Mouse (Mus musculus) liver, embryonic 11.5 days (tissue): Measurements from ENCODE around the gene Xlr5a. TPM values are rescaled to one million over a fixed set of nuclear protein-coding genes. Genes with fewer than 3 reads are reported as not detected.
"Not testable (repeated sequence)": the region's sequence is repeated elsewhere in the genome, so short reads cannot be mapped to it uniquely, and the experiment has no call there.

Experiments used
- ATAC-seq: fragments of 200-750 bp; cut with Nextera tagmentation; replicated peaks from 2 replicates; pipeline ENCODE4 v1.8.0; 2017; ENCODE audit warnings: moderate number of reproducible peaks, mild to moderate bottlenecking, moderate TSS enrichment, moderate library complexity; ENCODE audit not compliant: low FRiP score
- DNase-seq: peaks from one replicate; pipeline ENCODE4 v3.0.0-alpha.2; 2017; ENCODE audit warnings: low spot score
- H3K27ac ChIP-seq: fragments of 300-500 bp; sonication (generic); 2 replicates; pipeline ENCODE4 v1.5.1; 2014; ENCODE audit warnings: mild to moderate bottlenecking, low read depth, low read length, control low read depth
- H3K27me3 ChIP-seq: fragments of 300-500 bp; sonication (generic); replicated peaks from 2 replicates; pipeline ENCODE4 v1.6.1; 2014; ENCODE audit warnings: low read length, mixed read lengths; ENCODE audit not compliant: control insufficient read depth, insufficient read depth
- H3K36me3 ChIP-seq: fragments of 300-500 bp; sonication (generic); 2 replicates; pipeline ENCODE4 v1.6.1; 2014; ENCODE audit warnings: mild to moderate bottlenecking, low read length, moderate library complexity, mixed read lengths; ENCODE audit not compliant: control insufficient read depth, insufficient read depth
- H3K4me1 ChIP-seq: fragments of 300-500 bp; sonication (generic); replicated peaks from 2 replicates; pipeline ENCODE4 v1.6.1; 2014; ENCODE audit warnings: low read length, mixed read lengths; ENCODE audit not compliant: control insufficient read depth, insufficient read depth
- H3K4me2 ChIP-seq: fragments of 300-500 bp; sonication (generic); 2 replicates; pipeline ENCODE4 v1.6.1; 2014; ENCODE audit warnings: mild to moderate bottlenecking, control low read depth, moderate library complexity
- H3K4me3 ChIP-seq: fragments of 300-500 bp; sonication (generic); 2 replicates; pipeline ENCODE4 v1.5.1; 2014; ENCODE audit warnings: low read depth, low read length, control low read depth
- H3K9ac ChIP-seq: fragments of 300-500 bp; sonication (generic); 2 replicates; pipeline ENCODE4 v1.6.1; 2014; ENCODE audit warnings: low read depth, low read length, control low read depth
- H3K9me3 ChIP-seq: fragments of 300-500 bp; sonication (generic); 2 replicates; pipeline ENCODE4 v1.6.1; 2016; ENCODE audit warnings: low read length, inconsistent platforms, mixed read lengths; ENCODE audit not compliant: control insufficient read depth
- WGBS: fragments of 180-500 bp; shearing (Covaris S2); extraction: QIAGEN DNeasy Blood & Tissue Kit; methylation state at CpG from one replicate; pipeline ENCODE4 v1.1.7; 2014; 5-methylcytosine and 5-hydroxymethylcytosine counted together
- polyA plus RNA-seq: library from polyadenylated mRNA; unstranded; fragments of >200 nt; fragmentation: Nextera tagmentation; extraction: Ambion mirVana; gene quantifications from 2 replicates; pipeline ENCODE4 v1.2.1, GENCODE M21; 2014

Xlr5a gene
- polyA plus RNA-seq, 1 experiment from 2014 or later: not detected

- not testable (repeated sequence) for H3K4me2 ChIP-seq, H3K9me3 ChIP-seq, H3K9ac ChIP-seq, H3K27me3 ChIP-seq, ATAC-seq, DNase-seq, H3K4me1 ChIP-seq, H3K36me3 ChIP-seq, H3K4me3 ChIP-seq, H3K27ac ChIP-seq
- WGBS: 59% methylated on average over 12 of the region's 19 CpGs
Observed at GRCm38 (mm10) chrX:73213819-73214564, 78.8 kb downstream of the Xlr5a start, which contains the start of gene Xlr4b. Gene Xlr4b (plus strand): TSS chrX:73214333.

- ATAC-seq, DNase-seq, H3K27ac ChIP-seq, H3K36me3 ChIP-seq, H3K9ac ChIP-seq, H3K9me3 ChIP-seq, H3K4me2 ChIP-seq, H3K4me1 ChIP-seq, H3K4me3 ChIP-seq, H3K27me3 ChIP-seq: not testable (repeated sequence)
- WGBS: 77% methylated on average over 12 of the region's 12 CpGs
Observed at GRCm38 (mm10) chrX:73191934-73192333, 100.8 kb downstream of the Xlr5a start, which contains the start of gene Xlr3b. Gene Xlr3b (plus strand): TSS chrX:73192207.

- whole genome bisulfite sequencing: 76% methylated on average over 6 of the region's 15 CpGs
- DNase-seq, ATAC-seq: not testable (repeated sequence)
Observed at GRCm38 (mm10) chrX:73176889-73177288, 115.9 kb downstream of the Xlr5a start, which contains the start of gene Spin2d. Gene Spin2d (minus strand): TSS chrX:73176989.

DNA sequence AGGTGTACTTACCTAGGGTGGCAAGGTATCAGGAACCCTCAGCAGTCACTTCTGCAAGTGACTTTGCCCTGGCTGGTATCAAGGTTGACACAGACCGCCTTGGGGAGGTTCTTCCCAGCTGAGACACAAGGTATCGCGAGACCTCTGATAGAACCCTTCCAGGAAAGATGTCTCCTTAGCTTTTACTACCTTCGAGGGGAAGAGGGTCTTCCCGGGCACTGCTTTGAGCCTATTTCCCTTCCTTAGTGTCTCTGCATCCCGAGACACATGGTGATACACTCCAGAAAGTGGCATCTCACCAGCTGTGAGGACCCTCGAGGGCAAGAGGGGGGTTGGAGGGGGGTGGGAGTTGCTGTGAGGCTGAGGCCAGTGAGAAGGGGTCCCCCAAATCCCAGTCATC lies 143.4 kb downstream of the Xlr5a start, which contains the start of gene DXBay18:
Gene DXBay18, minus strand, starts transcription at position 101 of the 400 bp plus-strand sequence.
- H3K27me3 ChIP-seq, H3K27ac ChIP-seq, ATAC-seq, H3K4me3 ChIP-seq, DNase-seq, H3K4me2 ChIP-seq, H3K9me3 ChIP-seq, H3K4me1 ChIP-seq, H3K36me3 ChIP-seq, H3K9ac ChIP-seq: not testable (repeated sequence)
- no CpG with 5 or more reads among the region's 7 CpGs for WGBS

More at GRCm38 (mm10) chrX:73176889-73177288, 115.9 kb downstream of the Xlr5a start, which contains the start of gene Spin2d:
- H3K9ac ChIP-seq, H3K4me1 ChIP-seq, H3K27me3 ChIP-seq, H3K9me3 ChIP-seq, H3K4me2 ChIP-seq, H3K36me3 ChIP-seq, H3K4me3 ChIP-seq, H3K27ac ChIP-seq: not testable (repeated sequence)

- H3K27ac ChIP-seq, H3K9ac ChIP-seq, H3K27me3 ChIP-seq, H3K36me3 ChIP-seq, DNase-seq, H3K4me1 ChIP-seq, H3K4me3 ChIP-seq, H3K4me2 ChIP-seq, ATAC-seq, H3K9me3 ChIP-seq: not testable (repeated sequence)
- WGBS: no CpG with 5 or more reads among the region's 20 CpGs
Observed at GRCm38 (mm10) chrX:73148496-73148895, 144.3 kb downstream of the Xlr5a start, which contains the start of gene Xlr5b. Gene Xlr5b (plus strand): TSS chrX:73148796.

DNA sequence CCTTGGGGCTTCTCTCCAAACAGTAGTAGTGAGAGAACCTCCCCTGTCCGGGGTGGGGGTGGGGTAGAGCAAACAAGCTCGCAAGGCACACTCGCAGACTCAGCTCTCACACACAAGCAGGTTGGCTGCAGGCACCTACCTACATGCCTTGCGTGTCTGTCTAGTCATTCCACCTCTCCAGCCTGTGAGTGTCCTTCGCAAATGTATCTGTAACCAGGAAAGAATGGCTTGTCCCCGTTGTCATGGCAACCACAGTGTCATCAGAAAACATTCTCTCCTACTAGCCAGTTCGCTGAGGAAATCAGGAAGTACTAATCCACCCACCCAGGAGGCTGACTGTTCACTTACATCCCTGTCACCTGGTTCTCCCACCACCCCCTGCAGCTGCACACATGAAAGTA lies 149.6 kb downstream of the Xlr5a start:
- not testable (repeated sequence) for H3K27me3 ChIP-seq, H3K4me2 ChIP-seq, H3K36me3 ChIP-seq, H3K27ac ChIP-seq, H3K9ac ChIP-seq, DNase-seq, H3K4me3 ChIP-seq, H3K9me3 ChIP-seq, ATAC-seq, H3K4me1 ChIP-seq
- no CpG with 5 or more reads among the region's 7 CpGs for WGBS

DNA sequence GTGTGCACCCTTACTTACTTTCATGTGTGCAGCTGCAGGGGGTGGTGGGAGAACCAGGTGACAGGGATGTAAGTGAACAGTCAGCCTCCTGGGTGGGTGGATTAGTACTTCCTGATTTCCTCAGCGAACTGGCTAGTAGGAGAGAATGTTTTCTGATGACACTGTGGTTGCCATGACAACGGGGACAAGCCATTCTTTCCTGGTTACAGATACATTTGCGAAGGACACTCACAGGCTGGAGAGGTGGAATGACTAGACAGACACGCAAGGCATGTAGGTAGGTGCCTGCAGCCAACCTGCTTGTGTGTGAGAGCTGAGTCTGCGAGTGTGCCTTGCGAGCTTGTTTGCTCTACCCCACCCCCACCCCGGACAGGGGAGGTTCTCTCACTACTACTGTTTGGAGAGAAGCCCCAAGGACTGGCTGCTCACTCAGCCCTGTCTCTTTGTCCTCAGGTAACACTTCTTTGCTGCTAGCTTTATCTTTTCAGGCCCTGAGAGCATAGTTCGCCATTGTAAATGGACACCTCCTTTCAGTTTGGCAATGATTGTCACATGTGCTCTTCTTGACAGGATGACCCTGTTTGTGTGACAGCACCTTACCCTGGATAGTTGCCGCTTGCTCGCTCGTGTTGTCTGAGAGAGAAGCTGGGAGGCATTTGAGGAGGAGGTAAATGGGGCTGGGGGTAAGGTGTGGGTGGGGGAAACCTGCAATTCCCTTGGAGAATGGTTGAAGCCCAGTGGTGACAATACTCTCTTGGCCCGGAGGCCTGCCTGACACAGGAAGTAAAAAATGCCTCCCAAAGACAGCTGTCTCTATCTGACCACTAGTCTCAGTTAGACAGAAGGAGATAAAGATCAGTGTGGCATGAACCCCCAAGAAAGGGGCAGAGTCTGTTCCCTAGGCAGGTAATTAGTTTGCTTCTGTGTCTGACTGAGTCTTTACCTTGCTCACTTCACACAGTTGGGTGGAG lies 169.6 kb downstream of the Xlr5a start:
- not testable (repeated sequence) for H3K4me2 ChIP-seq, H3K4me1 ChIP-seq, H3K9me3 ChIP-seq, H3K27ac ChIP-seq, H3K36me3 ChIP-seq, H3K27me3 ChIP-seq, DNase-seq, ATAC-seq, H3K4me3 ChIP-seq, H3K9ac ChIP-seq
- WGBS: no CpG with 5 or more reads among the region's 12 CpGs

GRCm38 (mm10) chrX:73116747-73117146 lies 176.0 kb downstream of the Xlr5a start, which contains the start of gene Gm14685:
Gene Gm14685 (plus strand): TSS chrX:73117047.
- not testable (repeated sequence) for H3K4me2 ChIP-seq, H3K27ac ChIP-seq, DNase-seq, H3K27me3 ChIP-seq, H3K4me1 ChIP-seq, ATAC-seq, H3K9ac ChIP-seq, H3K4me3 ChIP-seq, H3K36me3 ChIP-seq, H3K9me3 ChIP-seq
- no CpG with 5 or more reads among the region's 7 CpGs for WGBS
